Mouse (Mus musculus): ENCODE data around the gene B430305J03Rik. TPM values are rescaled to one million over a fixed set of nuclear protein-coding genes. Genes with fewer than 3 reads are reported as not detected.

B430305J03Rik gene
- total and polyA plus RNA-seq, 2 experiments = under 0.01 to 0.04 TPM

DNA sequence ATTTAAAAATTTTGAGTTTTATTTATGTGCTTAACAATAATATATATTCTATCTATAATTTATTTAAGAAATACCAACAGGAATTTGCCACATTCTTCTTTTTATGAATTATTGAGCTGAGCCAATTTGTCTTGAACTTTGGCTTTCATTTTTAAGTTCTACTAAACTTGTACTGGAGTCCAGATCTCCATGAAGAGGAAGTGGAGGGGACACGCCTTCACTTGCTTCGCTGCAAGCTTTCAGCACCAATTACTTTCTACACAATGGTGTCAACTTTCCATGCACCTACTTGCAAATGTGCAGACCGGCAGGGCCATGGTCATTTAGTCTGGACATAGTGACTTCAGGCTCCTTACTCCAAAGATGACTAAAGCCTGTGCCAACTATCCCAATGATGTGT, 27.8 kb upstream of the B430305J03Rik start:
- TF ChIP-seq POLR2A (IDR thresholded peaks at IDR 0.05; ENCODE audit: extremely low read depth, insufficient read depth, low read length) (no peak), CTCF (IDR thresholded peaks at IDR 0.05; ENCODE audit: low read depth, low read length) (no peak)
- Histone ChIP-seq H3K27ac (replicated peaks; ENCODE audit: insufficient read depth, low read depth, low read length) (no peak overlapping the region), H3K27me3 (ENCODE audit: control insufficient read depth, insufficient read depth, low read length) (no peaks in the 10 kb centered on the region), H3K4me3 (ENCODE audit: insufficient read depth, low read depth, low read length) (no peak overlapping the region), H3K9ac (ENCODE audit: low read depth, low read length) (no peak overlapping the region), H3K79me2 (ENCODE audit: control insufficient read depth, insufficient read depth, low read length) (no peaks in the 10 kb centered on the region), H3K4me1 (ENCODE audit: control insufficient read depth, insufficient read depth, low read length) (no peaks in the 10 kb centered on the region), H3K36me3 (ENCODE audit: control insufficient read depth, insufficient read depth, low read length) (no peaks in the 10 kb centered on the region)
- DNase-seq (ENCODE audit: extremely low read depth, low read depth, low spot score) = no peak
- WGBS = 82% methylated on average over 3 of the region's 3 CpGs

- H3K4me1 ChIP-seq (ENCODE audit: control insufficient read depth, insufficient read depth, low read length) = no peaks in the 10 kb centered on the region
- no peak overlapping the region for H3K9ac ChIP-seq (ENCODE audit: low read depth, low read length)
- H3K4me3 ChIP-seq (ENCODE audit: insufficient read depth, low read depth, low read length) = no peak overlapping the region
- no peaks in the 10 kb centered on the region for H3K79me2 ChIP-seq (ENCODE audit: control insufficient read depth, insufficient read depth, low read length)
- H3K36me3 ChIP-seq (ENCODE audit: control insufficient read depth, insufficient read depth, low read length) = no peaks in the 10 kb centered on the region
- no peak overlapping the region for H3K27ac ChIP-seq (replicated peaks; ENCODE audit: insufficient read depth, low read depth, low read length)
- TF ChIP-seq POLR2A (IDR thresholded peaks at IDR 0.05; ENCODE audit: extremely low read depth, insufficient read depth, low read length) (no peak), CTCF (IDR thresholded peaks at IDR 0.05; ENCODE audit: low read depth, low read length) (no peak)
- DNase-seq (ENCODE audit: extremely low read depth, low read depth, low spot score) = no peak
- WGBS = 97% methylated on average over 1 of the region's 1 CpGs
- no peaks in the 10 kb centered on the region for H3K27me3 ChIP-seq (ENCODE audit: control insufficient read depth, insufficient read depth, low read length)
These were observed 27.1 kb upstream of the B430305J03Rik start for GRCm38 (mm10) chr3:61392881-61393280.

DNA sequence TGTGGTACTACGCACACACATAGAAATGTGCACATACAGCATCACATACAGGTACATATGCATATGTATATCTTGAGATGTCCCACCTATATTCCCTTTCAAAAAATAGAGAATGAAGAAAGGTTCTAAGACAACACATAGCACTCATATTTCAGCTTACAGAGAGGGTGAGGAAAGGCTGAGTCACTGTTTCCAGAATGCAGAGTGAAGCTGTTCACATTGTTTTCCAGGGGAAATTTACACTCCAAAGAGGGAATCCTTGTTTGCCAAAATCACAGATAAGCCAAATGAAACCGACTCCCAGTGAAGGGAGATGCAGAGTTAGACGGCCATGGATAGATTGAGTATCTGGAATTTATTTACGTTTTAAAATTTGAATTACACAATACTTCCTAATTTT, 25.8 kb upstream of the B430305J03Rik start:
- Histone ChIP-seq H3K4me1 (ENCODE audit: control insufficient read depth, insufficient read depth, low read length) (no peaks in the 10 kb centered on the region), H3K9ac (ENCODE audit: low read depth, low read length) (no peak overlapping the region), H3K79me2 (ENCODE audit: control insufficient read depth, insufficient read depth, low read length) (no peaks in the 10 kb centered on the region), H3K4me3 (ENCODE audit: insufficient read depth, low read depth, low read length) (no peak overlapping the region), H3K27ac (replicated peaks; ENCODE audit: insufficient read depth, low read depth, low read length) (no peak overlapping the region), H3K36me3 (ENCODE audit: control insufficient read depth, insufficient read depth, low read length) (no peaks in the 10 kb centered on the region), H3K27me3 (ENCODE audit: control insufficient read depth, insufficient read depth, low read length) (no peaks in the 10 kb centered on the region)
- no peak for DNase-seq (ENCODE audit: extremely low read depth, low read depth, low spot score)
- TF ChIP-seq CTCF (IDR thresholded peaks at IDR 0.05; ENCODE audit: low read depth, low read length) (no peak), POLR2A (IDR thresholded peaks at IDR 0.05; ENCODE audit: extremely low read depth, insufficient read depth, low read length) (no peak)
- 46% methylated on average over 4 of the region's 4 CpGs for WGBS

GRCm38 (mm10) chr3:61386368-61386767, 20.6 kb upstream of the B430305J03Rik start:
- TF ChIP-seq POLR2A (IDR thresholded peaks at IDR 0.05; ENCODE audit: extremely low read depth, insufficient read depth, low read length) (no peak), CTCF (IDR thresholded peaks at IDR 0.05; ENCODE audit: low read depth, low read length) (no peak)
- H3K36me3 ChIP-seq (ENCODE audit: control insufficient read depth, insufficient read depth, low read length) = no peaks in the 10 kb centered on the region
- DNase-seq (ENCODE audit: extremely low read depth, low read depth, low spot score) = no peak
- no peaks in the 10 kb centered on the region for H3K79me2 ChIP-seq (ENCODE audit: control insufficient read depth, insufficient read depth, low read length)
- H3K27ac ChIP-seq (replicated peaks; ENCODE audit: insufficient read depth, low read depth, low read length) = no peak overlapping the region
- no peaks in the 10 kb centered on the region for H3K27me3 ChIP-seq (ENCODE audit: control insufficient read depth, insufficient read depth, low read length)
- 72% methylated on average over 4 of the region's 4 CpGs for WGBS
- no peak overlapping the region for H3K9ac ChIP-seq (ENCODE audit: low read depth, low read length)
- no peak overlapping the region for H3K4me3 ChIP-seq (ENCODE audit: insufficient read depth, low read depth, low read length)
- H3K4me1 ChIP-seq (ENCODE audit: control insufficient read depth, insufficient read depth, low read length) = no peaks in the 10 kb centered on the region

- 94% methylated on average over 8 of the region's 8 CpGs for WGBS
- no peaks in the 10 kb centered on the region for H3K27me3 ChIP-seq (ENCODE audit: control insufficient read depth, insufficient read depth, low read length)
- no peaks in the 10 kb centered on the region for H3K79me2 ChIP-seq (ENCODE audit: control insufficient read depth, insufficient read depth, low read length)
- TF ChIP-seq POLR2A (IDR thresholded peaks at IDR 0.05; ENCODE audit: extremely low read depth, insufficient read depth, low read length) (no peak), CTCF (IDR thresholded peaks at IDR 0.05; ENCODE audit: low read depth, low read length) (no peak)
- no peaks in the 10 kb centered on the region for H3K36me3 ChIP-seq (ENCODE audit: control insufficient read depth, insufficient read depth, low read length)
- H3K4me1 ChIP-seq (ENCODE audit: control insufficient read depth, insufficient read depth, low read length) = no peaks in the 10 kb centered on the region
- no peak overlapping the region for H3K9ac ChIP-seq (ENCODE audit: low read depth, low read length)
- no peak overlapping the region for H3K4me3 ChIP-seq (ENCODE audit: insufficient read depth, low read depth, low read length)
- no peak overlapping the region for H3K27ac ChIP-seq (replicated peaks; ENCODE audit: insufficient read depth, low read depth, low read length)
- no peak for DNase-seq (ENCODE audit: extremely low read depth, low read depth, low spot score)
These were observed 10.2 kb upstream of the B430305J03Rik start for GRCm38 (mm10) chr3:61376001-61376400.

DNA sequence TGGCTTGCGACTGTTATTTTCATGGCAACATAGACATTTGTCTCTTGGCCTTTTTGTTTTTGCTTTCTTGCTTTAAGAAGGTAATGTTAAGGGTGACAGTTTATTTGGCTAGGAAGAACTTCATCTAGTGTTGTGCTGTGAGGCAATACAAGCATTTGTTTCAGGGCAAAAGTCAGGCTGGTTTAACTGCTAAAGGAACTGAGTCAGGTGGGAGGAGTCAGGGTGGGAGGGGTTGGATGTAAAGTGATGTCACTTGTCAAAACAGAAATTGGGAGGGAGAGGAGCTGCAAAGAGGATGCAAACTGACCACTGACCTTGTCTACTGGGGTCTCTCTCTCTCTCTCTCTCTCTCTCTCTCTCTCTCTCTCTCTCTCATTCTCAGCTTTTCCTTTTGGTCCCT, 2.7 kb upstream of the B430305J03Rik start:
- Histone ChIP-seq H3K27me3 (ENCODE audit: control insufficient read depth, insufficient read depth, low read length) (no peaks in the 10 kb centered on the region), H3K4me1 (ENCODE audit: control insufficient read depth, insufficient read depth, low read length) (peaks cover 6% of the 10 kb centered on the region), H3K4me3 (ENCODE audit: insufficient read depth, low read depth, low read length) (no peak overlapping the region), H3K36me3 (ENCODE audit: control insufficient read depth, insufficient read depth, low read length) (no peaks in the 10 kb centered on the region), H3K9ac (ENCODE audit: low read depth, low read length) (no peak overlapping the region), H3K79me2 (ENCODE audit: control insufficient read depth, insufficient read depth, low read length) (no peaks in the 10 kb centered on the region), H3K27ac (replicated peaks; ENCODE audit: insufficient read depth, low read depth, low read length) (no peak overlapping the region)
- WGBS = 94% methylated on average over 1 of the region's 1 CpGs
- TF ChIP-seq CTCF (IDR thresholded peaks at IDR 0.05; ENCODE audit: low read depth, low read length) = no peak
- TF ChIP-seq POLR2A (IDR thresholded peaks at IDR 0.05; ENCODE audit: extremely low read depth, insufficient read depth, low read length) = no peak
- no peak for DNase-seq (ENCODE audit: extremely low read depth, low read depth, low spot score)
